Mouse (Mus musculus): ENCODE measurements at regions not wholly inside any gene's neighbourhood (a gene's known extent, or its start where the extent isn't known, plus 50 kb on each side); places are given as distances from the start of the nearest gene placed in this dataset.

DNA sequence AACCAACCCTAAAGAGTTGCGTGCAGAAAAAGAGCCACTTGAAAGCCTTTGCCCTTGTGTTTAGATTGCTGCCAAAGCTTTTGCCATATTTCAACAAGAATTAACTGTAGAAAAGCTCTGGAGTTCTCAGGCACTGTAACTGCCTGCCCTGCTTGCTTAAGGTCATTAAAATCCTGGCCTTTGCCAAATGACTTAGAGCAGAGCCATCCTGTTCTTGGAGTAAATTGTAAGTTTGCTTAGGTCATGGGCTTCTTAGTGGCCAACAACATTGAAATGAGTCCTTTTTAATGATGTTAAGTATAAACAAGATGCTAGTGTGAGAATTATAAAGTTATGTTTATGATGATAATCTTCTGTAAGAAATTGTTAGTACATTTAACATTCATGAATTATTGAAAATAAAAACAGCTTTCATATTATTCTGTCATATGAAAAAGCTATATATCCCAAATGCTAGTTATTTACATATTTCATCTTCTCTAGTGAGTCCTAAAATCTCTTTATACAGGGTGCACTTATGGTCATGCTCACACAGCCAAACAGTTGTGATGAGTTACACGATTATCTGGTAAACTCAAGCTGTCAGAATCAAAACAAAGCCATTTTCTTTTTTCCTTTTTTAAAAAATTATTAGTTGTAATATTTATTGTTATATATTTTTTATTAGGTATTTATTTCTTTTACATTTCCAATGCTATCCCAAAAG lies 753.4 kb downstream of the Crisp4 start:
- H3K27me3 ChIP-seq (ENCODE audit: control insufficient read depth in 1 of 2, insufficient read depth in 2 of 2, low read length in 2 of 2), result no peaks in the 10 kb centered on the region
- TF ChIP-seq POLR2AphosphoS5 (IDR thresholded peaks at IDR 0.05; ENCODE audit: borderline replicate concordance, low read depth, low read length) (no peak), ZMIZ1 (IDR thresholded peaks at IDR 0.05; ENCODE audit: low read depth, low read length) (no peak), MAFK (IDR thresholded peaks at IDR 0.05; ENCODE audit: borderline replicate concordance, low read depth, low read length) (no peak), MYC (IDR thresholded peaks at IDR 0.05; ENCODE audit: low read depth, low read length) (no peak), GATA1 (IDR thresholded peaks at IDR 0.05; ENCODE audit: low read depth, low read length) (no peak), SIN3A (IDR thresholded peaks at IDR 0.05; ENCODE audit: low read length) (no peak), EP300 (IDR thresholded peaks at IDR 0.05; ENCODE audit: low read depth in 1 of 2, low read length in 2 of 2) (no peak), E2F4 (IDR thresholded peaks at IDR 0.05; ENCODE audit: borderline replicate concordance, low read depth, low read length) (no peak), RCOR1 (IDR thresholded peaks at IDR 0.05; ENCODE audit: low read depth, low read length) (no peak), RAD21 (IDR thresholded peaks at IDR 0.05; ENCODE audit: low read depth, low read length) (no peak), TCF12 (IDR thresholded peaks at IDR 0.05; ENCODE audit: low read depth, low read length) (no peak), USF2 (IDR thresholded peaks at IDR 0.05; ENCODE audit: borderline replicate concordance in 1 of 2, insufficient read depth in 1 of 2, low read depth in 1 of 2, low read length in 2 of 2) (no peak), JUND (IDR thresholded peaks at IDR 0.05; ENCODE audit: low read depth, low read length) (no peak), POLR2AphosphoS2 (IDR thresholded peaks at IDR 0.05; ENCODE audit: low read length) (no peak)
- H3K36me3 ChIP-seq (ENCODE audit: control insufficient read depth in 1 of 2, insufficient read depth in 2 of 2, low read length in 2 of 2), result no peaks in the 10 kb centered on the region
- H3K9me3 ChIP-seq (replicated peaks; ENCODE audit: insufficient read depth, low read length), result no peaks in the 10 kb centered on the region
- no peaks in the 10 kb centered on the region for H3K79me2 ChIP-seq (ENCODE audit: control insufficient read depth, insufficient read depth, low read length, poor library complexity)
- H3K4me3 ChIP-seq (ENCODE audit: control insufficient read depth in 1 of 2, insufficient read depth in 1 of 2, low read depth in 2 of 2, low read length in 2 of 2), result no peak overlapping the region
- no peak for DNase-seq (ENCODE audit: low read depth, low spot score)
- H3K9ac ChIP-seq (ENCODE audit: control insufficient read depth, low read depth, low read length, poor library complexity, severe bottlenecking), result no peak overlapping the region
- no peak overlapping the region for H3K27ac ChIP-seq (ENCODE audit: control insufficient read depth, low read depth, low read length)
- no peaks in the 10 kb centered on the region for H3K4me1 ChIP-seq (ENCODE audit: control insufficient read depth in 1 of 2, insufficient read depth in 2 of 2, low read length in 2 of 2)

DNA sequence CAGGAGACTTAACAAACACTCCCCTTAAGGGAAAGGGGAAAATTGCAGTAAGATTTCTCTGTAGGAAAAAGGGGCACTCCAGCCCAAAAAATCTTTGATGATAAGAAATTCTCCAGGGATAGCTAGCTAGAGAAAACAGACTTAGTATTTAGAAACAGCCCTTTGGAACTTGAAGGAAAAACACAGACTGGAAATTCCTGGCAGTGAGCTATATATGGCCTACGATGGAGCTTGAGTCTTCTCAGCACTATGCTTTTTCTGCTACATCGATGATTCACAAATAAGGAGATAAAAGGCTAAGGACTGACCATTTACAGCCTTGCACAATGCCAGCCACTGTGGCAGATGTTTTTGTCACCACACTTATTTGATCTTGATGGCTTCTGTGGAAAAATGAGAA lies 768.1 kb downstream of the Crisp4 start:
- TF ChIP-seq GATA1 (IDR thresholded peaks at IDR 0.05; ENCODE audit: low read depth, low read length) (no peak), ELF1 (IDR thresholded peaks at IDR 0.05; ENCODE audit: low read depth, low read length) (no peak), MYB (IDR thresholded peaks at IDR 0.05; ENCODE audit: low read depth, low read length) (no peak), USF1 (IDR thresholded peaks at IDR 0.05; ENCODE audit: low read depth, low read length) (no peak), POLR2AphosphoS5 (IDR thresholded peaks at IDR 0.05; ENCODE audit: borderline replicate concordance, low read depth, low read length) (no peak), ZMIZ1 (IDR thresholded peaks at IDR 0.05; ENCODE audit: low read depth, low read length) (no peak), GABPA (IDR thresholded peaks at IDR 0.05; ENCODE audit: low read depth, low read length) (no peak), CHD2 (IDR thresholded peaks at IDR 0.05; ENCODE audit: low read length) (no peak), KAT2A (conservative IDR thresholded peaks at IDR 0.05; ENCODE audit: low read depth, low read length) (no peak), USF2 (IDR thresholded peaks at IDR 0.05; ENCODE audit: borderline replicate concordance in 1 of 2, insufficient read depth in 1 of 2, low read depth in 1 of 2, low read length in 2 of 2) (no peak), NELFE (IDR thresholded peaks at IDR 0.05; ENCODE audit: low read depth, low read length) (no peak), MEF2A (IDR thresholded peaks at IDR 0.05; ENCODE audit: extremely low read depth, insufficient replicate concordance, low read depth, low read length, poor library complexity, severe bottlenecking) (no peak), CHD1 (IDR thresholded peaks at IDR 0.05; ENCODE audit: low read depth, low read length) (no peak), UBTF (IDR thresholded peaks at IDR 0.05; ENCODE audit: borderline replicate concordance, insufficient read depth, low read depth, low read length) (no peak), E2F4 (IDR thresholded peaks at IDR 0.05; ENCODE audit: borderline replicate concordance, low read depth, low read length) (no peak), RAD21 (IDR thresholded peaks at IDR 0.05; ENCODE audit: low read depth, low read length) (no peak)
- H3K4me1 ChIP-seq (ENCODE audit: control insufficient read depth in 1 of 2, insufficient read depth in 2 of 2, low read length in 2 of 2), result no peaks in the 10 kb centered on the region

More for the DNA sequence above, 768.1 kb downstream of the Crisp4 start:
- Histone ChIP-seq H3K9ac (ENCODE audit: control insufficient read depth, low read depth, low read length, poor library complexity, severe bottlenecking) (no peak overlapping the region), H3K9me3 (replicated peaks; ENCODE audit: insufficient read depth, low read length) (no peaks in the 10 kb centered on the region), H3K4me3 (ENCODE audit: control insufficient read depth in 1 of 2, insufficient read depth in 1 of 2, low read depth in 2 of 2, low read length in 2 of 2) (no peak overlapping the region), H3K27me3 (ENCODE audit: control insufficient read depth in 1 of 2, insufficient read depth in 2 of 2, low read length in 2 of 2) (no peaks in the 10 kb centered on the region), H3K79me2 (ENCODE audit: control insufficient read depth, insufficient read depth, low read length, poor library complexity) (no peaks in the 10 kb centered on the region), H3K36me3 (ENCODE audit: control insufficient read depth in 1 of 2, insufficient read depth in 2 of 2, low read length in 2 of 2) (no peaks in the 10 kb centered on the region), H3K27ac (ENCODE audit: control insufficient read depth, low read depth, low read length) (no peak overlapping the region)
- no peak for DNase-seq (ENCODE audit: low read depth, low spot score)
